Mouse (Mus musculus): ENCODE results near the gene Ldb2.
A peak's percentile ranks its signal among the peaks of the same experiment; 100 is the strongest.

Ldb2 gene

DNA sequence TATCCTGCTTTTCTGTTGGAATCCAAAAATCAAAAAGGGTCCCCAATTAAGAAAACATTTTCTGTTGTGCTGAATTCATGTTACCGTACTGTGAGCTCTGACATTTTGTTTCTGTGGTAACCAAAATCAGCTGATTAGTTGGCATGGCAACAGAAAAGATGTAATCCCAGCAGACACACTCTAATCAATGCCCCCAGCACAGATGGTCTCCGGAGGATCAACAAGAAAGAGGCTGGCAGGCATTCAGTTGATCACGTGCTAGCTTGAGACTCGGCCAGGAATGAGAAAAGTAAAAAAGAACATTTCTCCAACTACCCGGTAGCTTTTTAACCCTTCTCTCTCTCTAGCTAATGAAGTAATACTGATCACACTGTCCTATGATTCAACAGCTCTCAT is 261.5 kb downstream of the Ldb2 start:
- DNase-seq, result peak; percentile 85 to 87

DNA sequence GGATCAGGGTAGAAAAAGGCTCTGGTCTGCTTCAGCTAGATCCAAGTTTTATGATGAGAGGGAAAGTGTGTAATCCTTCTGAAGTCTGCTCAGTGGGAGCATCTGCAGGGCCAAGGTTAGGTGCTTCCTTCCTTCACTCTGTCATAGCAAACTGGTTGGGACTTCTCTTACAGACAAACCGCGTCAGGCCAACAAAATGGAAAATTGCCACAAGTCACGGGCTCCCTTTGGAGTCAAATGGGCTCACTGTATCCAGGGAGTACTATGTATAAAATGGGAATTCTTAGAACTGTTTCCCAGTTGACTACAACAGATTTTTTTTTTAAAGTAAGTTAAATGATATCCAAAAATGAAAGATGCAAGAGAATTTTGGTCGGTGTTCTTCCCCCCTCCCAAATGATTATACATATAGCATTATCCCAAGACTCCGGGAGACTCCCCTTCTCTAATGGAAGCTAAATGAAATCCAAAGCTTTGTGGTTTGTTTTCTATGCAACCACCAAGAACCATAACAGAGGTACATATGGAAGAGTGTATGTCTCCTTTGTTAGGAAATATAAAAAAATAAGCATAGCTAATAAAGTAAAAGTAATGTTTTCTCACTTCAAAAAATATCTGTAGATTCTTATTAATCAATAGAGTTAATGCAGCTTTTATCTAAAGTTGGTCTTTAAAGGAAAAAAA is 262.0 kb downstream of the Ldb2 start:
- DNase-seq, result peak; percentile 21 to 39

DNA sequence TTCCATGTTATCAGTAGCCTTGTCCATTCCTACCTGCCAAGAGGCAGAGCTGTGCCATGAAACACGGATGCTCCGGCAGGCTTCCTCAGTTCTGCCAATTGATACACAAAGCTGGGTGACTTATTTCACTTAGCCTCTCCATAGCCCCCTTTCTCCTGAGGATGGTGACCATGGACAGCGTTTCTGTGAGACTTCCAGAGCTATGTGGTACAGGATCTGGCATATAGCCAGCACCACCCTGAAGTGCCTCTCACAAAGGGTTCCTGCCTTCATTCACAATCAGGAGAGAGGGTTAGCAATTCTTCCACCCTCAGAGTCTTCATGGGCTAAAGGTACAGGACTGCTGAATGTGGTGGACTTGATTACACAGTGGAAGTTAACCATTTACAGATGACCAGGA is 270.0 kb downstream of the Ldb2 start:
- no peak for DNase-seq

DNA sequence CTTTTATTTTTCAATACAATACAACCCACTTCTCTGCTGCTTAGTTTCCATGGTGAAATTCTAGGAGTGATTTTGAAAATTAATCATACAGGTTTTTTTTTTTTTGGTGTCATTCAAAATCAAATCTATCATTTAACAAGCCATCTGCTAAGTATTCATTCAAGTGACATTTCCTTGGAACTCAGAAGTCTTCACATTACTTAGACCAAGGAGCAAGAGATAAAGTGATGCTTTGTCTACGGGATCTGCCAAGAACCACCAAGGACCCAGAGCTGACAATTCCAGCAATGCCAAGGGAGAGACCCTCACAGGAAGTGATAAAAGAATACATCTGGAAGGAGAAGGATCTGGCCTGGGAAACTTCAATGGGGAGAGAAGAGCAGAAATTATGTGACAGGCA is 270.5 kb downstream of the Ldb2 start:
- no peak for DNase-seq

DNA sequence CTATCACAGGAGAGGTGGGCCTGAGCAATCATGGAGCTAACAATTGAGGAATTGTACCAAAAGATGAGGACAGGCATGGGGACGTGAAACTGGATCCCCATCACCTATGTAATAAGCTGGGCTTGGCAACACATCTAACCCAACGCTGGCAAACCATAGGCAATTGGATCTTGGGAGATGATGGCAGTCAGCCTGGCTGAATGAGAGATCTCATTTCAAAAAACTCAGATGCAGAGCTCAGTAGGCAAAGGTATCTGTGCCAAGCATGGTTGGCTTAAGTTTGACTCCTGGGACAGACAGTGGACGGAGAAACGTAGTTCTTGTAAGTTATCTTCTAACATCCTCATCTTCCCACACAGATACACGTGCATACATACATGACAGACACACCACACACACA is 294.3 kb downstream of the Ldb2 start:
- DNase-seq, result peak; percentile 45 to 61

DNA sequence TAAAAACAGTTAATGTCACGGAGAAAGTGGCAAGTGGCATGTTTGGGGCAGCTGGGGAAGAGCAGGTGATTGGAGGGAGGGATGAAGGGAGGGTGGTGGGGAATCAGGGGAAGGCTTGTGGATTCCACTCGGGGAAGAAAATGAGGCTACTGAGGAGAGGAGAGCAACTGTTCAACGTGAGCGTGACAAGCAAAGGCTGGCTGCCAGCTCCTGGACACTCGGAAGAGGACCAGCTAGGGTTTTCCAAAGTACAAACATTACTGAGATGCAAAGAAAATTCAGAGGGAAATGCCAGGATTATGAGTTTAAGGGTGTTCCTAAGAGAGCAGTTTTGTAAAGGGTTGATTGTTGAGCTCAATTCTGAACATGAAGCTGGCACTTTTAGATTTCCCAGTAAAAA is 294.7 kb downstream of the Ldb2 start:
- peak; percentile 53 to 61 for DNase-seq

DNA sequence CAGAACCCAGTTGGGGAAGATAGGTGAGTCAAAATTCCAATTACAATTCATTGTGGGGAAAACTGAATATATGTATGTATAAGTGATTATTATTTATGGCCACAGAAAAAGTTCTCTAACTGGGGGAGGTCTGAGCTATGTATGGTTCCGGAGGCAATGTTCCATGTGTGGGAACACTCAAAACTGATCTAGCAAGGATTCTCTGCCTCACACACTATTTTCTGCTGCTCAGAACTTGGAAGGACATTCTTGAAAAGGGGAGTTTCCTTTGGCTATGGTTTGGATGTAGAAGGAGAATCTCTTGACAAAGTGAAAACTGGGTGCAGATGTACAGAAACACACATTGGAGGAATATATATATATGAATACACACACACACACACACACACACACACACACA is 301.3 kb downstream of the Ldb2 start:
- no peak for DNase-seq

DNA sequence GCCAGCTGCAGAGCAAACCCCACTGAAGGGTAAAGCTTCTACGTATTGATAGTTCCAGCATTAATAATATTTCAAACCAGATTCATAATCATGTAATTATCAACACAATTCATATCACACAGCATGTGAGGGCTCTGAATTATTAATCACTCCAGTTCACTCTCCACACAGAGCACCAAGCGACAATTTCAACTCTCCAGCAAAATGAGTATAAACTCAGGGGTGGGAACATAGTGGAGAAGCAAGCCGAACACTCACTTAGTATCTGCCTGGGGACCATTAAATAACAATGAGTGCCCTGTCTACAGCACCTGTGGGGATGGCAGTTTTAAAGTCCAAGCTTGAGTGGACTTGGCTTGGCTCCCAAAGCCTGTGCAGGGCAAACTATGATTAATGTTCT is 302.6 kb downstream of the Ldb2 start:
- DNase-seq, result no peak

DNA sequence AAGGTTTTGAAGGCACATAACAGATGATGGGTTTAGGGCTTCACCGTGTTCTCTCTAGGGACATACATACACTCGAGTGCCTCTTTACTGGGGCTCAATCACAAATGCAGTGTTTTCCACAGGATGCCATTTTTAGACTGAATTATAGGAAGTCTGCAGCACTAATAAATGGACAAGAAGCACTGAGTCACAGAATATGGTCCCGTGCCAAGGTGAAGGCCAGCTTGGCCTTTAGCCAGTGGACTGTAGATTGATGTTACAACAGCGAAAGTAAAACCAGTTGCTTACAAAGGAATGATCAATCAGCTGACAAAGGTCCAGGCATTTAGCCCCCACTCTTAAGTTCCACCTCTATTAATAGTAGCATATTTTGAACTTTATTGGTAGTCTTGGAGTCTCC is 304.4 kb downstream of the Ldb2 start:
- peak in 1 of 2 experiments; percentile 12 for DNase-seq

DNA sequence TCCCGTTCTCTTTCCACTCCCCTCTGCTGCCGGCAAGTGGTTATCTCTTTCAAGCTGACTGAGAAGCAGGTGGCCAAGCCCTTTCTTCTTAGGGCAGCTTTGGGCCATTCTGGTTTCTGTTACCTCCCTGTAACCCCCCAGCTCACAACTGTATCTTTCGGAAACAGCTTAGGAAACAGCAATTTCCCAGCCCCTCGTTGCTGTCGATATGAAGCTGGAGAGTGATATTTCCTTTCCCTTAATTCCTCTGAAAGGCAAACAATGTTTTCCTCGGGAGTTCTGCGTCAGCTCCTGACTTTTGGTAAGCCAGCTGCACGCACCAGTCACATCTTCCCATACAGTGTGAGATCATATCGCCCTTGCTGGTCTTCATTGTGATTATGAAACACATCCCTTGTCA is 305.3 kb downstream of the Ldb2 start:
- no peak for DNase-seq

DNA sequence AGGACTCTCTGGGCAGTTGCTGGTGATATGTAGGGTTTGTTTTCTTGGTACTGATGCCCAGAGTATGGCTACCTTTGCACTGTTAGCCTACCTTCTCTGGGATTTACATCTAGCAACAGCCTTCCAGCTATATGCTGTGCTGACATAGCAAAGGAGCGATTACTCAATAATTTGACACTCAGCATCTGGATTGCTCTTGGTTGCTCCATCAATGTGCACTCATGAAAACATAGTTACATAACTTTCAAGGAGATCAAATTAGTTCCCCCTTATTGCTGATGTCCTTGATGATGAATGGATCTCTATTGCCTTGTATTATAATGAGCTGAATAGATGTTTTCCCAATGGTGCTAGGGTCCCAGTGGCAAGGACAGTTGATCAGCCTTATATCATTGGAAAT is 308.0 kb downstream of the Ldb2 start:
- no peak for DNase-seq

DNA sequence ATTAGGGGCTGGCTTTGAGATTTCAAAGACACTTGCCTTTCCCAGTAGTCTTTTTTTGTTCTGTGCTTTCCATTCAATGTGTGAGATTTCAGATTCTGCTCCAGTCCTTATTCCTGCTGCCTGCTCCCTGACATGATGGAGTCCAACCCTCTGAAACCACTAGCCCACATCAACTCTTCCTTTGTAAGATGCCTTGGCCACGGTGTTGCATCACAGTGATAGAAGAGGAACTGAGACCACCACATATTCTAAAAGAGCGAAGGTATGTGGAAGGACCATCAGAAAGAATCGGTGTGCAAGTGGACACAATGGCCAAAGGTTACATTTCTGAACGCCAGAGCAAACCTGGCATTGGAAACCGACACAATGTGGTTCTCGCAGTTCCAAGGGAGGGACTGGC is 309.0 kb downstream of the Ldb2 start:
- DNase-seq, result no peak

DNA sequence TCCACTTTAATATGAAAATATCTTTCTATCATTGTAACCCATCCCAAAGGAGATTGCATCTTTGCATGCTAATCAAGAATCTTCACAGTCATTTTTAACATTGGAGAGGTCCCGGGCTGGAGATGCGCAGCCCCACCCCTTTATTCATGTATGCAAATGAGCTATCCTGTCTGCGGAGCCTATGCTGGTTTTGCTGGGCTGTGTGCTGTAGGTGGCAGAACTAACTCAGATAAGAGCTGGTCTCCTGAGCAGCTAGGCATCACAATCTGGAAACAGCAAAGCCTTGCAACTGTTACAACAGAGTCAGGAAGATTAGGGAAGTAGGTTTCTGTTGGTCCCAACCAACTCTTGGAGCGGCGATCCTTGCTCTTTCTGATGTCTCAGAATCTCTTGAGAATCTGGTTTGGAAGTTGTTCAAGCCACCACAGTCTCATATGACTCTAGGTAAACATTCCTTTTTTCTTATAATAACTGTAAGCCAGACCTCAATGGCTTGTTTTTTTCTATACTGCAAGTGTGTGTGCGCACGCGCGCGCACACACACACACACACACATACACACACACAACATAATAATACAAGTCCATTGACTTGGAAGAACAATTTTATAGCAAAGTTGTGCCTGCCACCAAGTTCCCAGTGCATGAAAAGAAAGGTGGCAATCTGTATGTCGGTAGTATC is 315.9 kb downstream of the Ldb2 start:
- peak; percentile 56 for DNase-seq

DNA sequence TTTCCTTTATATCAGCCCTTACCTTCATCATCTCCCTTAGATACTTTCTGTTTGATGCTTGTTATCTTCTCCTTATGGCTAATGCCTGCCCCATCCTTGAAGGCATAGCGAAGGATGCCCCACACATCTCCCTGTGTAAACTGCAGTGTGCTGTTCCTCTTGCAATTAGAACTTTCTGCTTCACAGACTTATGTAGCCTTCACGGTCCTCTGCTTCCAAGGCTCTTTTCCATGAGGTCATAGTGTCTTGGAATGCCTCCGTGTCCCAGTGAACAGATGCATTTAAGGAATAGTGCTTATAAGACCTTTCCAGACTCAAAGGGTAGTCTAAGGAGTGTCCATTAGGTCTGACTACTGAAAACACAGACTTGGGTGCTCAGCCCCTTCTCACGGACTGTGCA is 318.1 kb downstream of the Ldb2 start:
- DNase-seq, result no peak

DNA sequence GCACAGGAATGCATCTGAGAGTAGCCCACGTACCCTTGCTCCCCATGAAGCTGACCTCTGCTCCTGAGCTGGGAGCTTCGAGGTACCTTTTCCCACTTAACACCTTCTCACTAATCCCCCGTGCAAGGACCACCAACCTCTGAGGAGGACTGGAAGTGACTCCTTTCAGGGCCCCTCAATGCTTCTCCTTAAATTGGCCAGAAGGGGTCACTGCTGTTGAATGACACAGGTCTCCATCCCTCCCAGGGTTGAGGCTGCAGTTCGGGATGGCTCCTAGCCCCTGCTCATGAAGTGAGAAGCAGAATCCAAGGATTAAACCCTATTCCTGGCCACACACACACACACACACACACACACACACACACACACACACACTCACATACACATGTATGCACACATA is 323.1 kb downstream of the Ldb2 start:
- DNase-seq, result peak; percentile 42 to 54

DNA sequence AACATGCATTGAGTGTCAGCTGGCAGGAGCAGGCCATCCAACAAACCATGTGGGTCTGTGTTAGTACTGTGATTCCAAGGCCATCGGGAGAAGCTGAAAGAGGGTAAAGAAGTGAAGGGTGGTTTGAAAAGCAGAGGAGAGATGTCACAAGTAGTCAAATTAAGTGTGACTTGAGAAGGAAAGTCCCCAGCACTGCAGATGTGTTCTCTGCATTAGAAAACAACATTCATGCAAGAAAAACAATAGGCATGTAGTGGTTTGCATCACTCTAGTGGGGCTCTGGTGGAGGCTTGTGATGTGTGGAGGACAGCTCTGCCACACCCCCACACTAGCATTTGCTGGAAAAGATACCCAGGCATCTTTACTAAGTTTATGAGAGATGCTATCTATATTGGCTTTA is 323.9 kb downstream of the Ldb2 start:
- DNase-seq, result peak; percentile 23 to 24

DNA sequence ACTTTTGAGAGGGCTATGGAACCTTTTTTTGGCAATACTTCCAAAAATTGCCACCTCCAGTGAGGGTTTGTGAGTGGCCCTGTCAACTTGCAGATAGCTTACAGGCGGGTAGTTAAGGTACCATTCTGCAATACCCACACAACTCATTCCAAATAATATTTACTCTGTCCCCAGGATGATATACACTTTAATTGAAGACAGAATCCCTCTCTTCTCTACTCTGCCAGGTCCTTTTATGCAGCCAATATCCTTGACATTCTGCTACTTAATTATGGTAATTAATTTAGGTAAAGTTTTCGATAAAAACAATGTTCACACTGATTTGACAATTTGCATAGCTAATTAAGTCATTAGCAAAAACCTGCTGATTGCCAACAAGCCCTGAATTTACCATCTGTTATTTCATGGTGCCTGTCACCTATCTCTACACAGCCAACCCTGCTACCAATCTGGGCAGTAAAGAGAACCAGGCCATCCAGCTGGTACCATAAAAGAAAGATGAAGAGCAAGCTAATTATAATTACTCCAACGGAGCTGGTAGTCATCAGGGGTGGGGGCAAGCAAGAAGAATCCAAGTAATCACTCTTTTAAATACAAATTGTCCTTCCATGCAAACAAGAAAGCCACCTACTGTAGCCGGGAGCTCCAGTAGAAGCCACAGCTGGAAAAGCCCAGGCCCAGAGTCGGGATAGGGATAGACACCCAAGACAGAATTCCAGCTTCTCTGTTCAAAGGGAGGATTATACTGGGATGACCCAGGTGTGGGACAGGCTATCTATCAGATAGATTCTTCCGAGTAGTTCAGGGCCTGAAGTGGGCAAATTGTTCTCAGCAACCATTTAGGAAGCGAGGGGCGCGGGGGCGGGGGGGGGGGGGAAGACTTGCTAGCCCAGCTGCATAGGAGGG is 325.4 kb downstream of the Ldb2 start:
- peak; percentile 73 to 79 for DNase-seq

DNA sequence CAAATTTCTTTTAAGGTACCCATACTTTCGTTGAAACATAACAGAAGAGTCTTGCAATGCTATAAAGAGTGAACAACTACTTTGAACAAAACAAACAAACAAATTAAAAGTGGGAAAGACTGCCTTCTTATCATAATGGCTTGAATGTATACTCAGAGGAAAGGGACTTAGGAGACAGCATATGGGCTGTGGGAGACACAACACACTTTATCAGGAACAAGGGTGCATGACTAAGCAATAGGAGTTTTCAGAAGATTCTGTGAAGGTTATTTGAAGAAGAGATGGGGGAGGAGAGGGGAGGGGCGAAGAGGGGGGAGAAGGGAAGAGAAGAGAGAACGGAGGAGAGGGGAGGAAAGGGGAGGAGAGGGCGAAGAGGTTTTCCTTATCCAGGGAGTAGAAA is 334.2 kb downstream of the Ldb2 start:
- DNase-seq, result no peak
